Mouse (Mus musculus) left cerebral cortex, postnatal 4 days (tissue): ENCODE results near the gene Gpn1. TPM values are rescaled to one million over a fixed set of nuclear protein-coding genes. Genes with fewer than 3 reads are reported as not detected.
"Not testable (repeated sequence)": the region's sequence is repeated elsewhere in the genome, so short reads cannot be mapped to it uniquely, and the experiment has no call there.

Experiments
- DNase-seq: peaks from one replicate; pipeline ENCODE4 v3.0.0-alpha.2; 2022
- intact Hi-C: fragments of 180-260 bp; cut with DNase I; formaldehyde crosslinking; loops from one replicate; pipeline ENCODE4 v1.15.1; 2025
- total RNA-seq, 2 experiments: library from RNA; stranded (reverse); gene quantifications; 2 replicates each; pipeline ENCODE4 v1.2.3; 2021

Gene Gpn1
- total RNA-seq: 10 to 100 TPM; 42.2 to 44.3 TPM

GRCm38 (mm10) chr5:31494513-31495297 lies at the start of gene Gpn1:
Gene Gpn1 (plus strand): TSS chr5:31494741.
- DNase-seq: peak; percentile 90
- intact Hi-C loops: no loop called here

- DNase-seq: no peak
- intact Hi-C loops: loop anchor here (5.0 kb wide), 1 partner anchor 154 kb away; the partner anchor contains the start of genes Fndc4 and Gckr
Measured at GRCm38 (mm10) chr5:31451336-31451735, 43.2 kb upstream of the Gpn1 start.

- intact Hi-C loops: loop anchor here (5.0 kb wide), 1 partner anchor 155 kb away; the partner anchor contains the start of genes Fndc4 and Gckr
- peak; percentile 96 for DNase-seq
Measured at GRCm38 (mm10) chr5:31451878-31452561, 42.5 kb upstream of the Gpn1 start, which contains the start of gene Zfp512. Gene Zfp512 (plus strand): TSS chr5:31452431.

- no peak for DNase-seq
- intact Hi-C loops: loop anchor here (5.0 kb wide), 1 partner anchor 155 kb away; the partner anchor contains the start of genes Fndc4 and Gckr
Measured at GRCm38 (mm10) chr5:31452562-31452878, 42.0 kb upstream of the Gpn1 start.

GRCm38 (mm10) chr5:31452886-31453410 lies 41.6 kb upstream of the Gpn1 start:
- intact Hi-C loops: loop anchor here (5.0 kb wide), 1 partner anchor 156 kb away; the partner anchor contains the start of genes Fndc4 and Gckr

GRCm38 (mm10) chr5:31467798-31468197 lies 26.7 kb upstream of the Gpn1 start:
- intact Hi-C loops: no loop called here
- no peak for DNase-seq

More at GRCm38 (mm10) chr5:31452886-31453410, 41.6 kb upstream of the Gpn1 start:
- DNase-seq: no peak

- intact Hi-C loops: loop anchor here (10.0 kb wide), 1 partner anchor 195 kb away; no protein-coding TSS in a partner anchor
- no peak for DNase-seq
Measured at GRCm38 (mm10) chr5:31469711-31470110, 24.8 kb upstream of the Gpn1 start.

DNA sequence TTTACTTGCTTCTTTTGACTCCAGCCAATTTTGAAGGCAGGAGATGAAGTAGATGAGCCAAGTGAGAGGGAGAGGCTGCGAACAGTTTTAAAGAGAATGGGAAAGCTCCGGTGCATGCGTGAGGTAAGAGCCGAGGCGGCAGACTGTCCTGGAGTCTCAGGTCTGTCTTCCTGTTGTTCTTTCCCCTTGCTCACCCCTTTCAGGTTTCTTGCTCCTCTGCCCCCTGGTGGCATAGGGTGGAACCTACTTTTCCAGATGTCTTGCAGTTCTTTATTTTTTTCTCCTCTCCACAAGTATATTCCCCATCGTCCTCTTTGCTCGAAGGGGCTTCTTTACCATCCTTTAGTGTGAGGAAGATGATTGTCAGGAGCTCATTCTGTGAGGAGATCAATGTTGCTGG lies 24.2 kb upstream of the Gpn1 start:
- intact Hi-C loops: loop anchor here (10.0 kb wide), 1 partner anchor 196 kb away; no protein-coding TSS in a partner anchor
- DNase-seq: peak; percentile 41

GRCm38 (mm10) chr5:31480536-31480935 lies 14.0 kb upstream of the Gpn1 start:
- intact Hi-C loops: no loop called here
- no peak for DNase-seq

- intact Hi-C loops: no loop called here
Measured at GRCm38 (mm10) chr5:31485440-31485839, 9.1 kb upstream of the Gpn1 start, which contains the start of gene 4930548H24Rik. Gene 4930548H24Rik (plus strand): TSS chr5:31485740.

DNA sequence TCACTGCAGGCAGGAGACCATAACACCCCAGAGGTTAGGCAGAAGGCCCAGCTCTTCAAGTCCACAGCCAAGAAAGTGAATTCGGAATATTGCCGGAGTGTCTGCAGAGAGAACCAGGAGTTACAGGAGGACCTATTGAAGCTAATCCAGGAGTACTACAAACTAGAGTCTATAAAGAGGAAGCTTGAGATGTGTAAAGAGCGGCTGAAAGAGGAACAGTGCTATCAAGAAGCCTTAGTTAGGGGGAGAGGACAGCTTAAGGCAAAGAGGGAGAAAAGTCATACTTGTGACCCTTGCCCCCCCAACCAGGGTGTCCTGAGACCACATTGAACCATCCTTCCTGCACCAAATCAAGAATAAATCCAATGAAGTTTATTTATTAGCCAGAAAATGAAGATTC lies 6.7 kb upstream of the Gpn1 start:
- intact Hi-C loops: no loop called here
- DNase-seq: no peak

More at GRCm38 (mm10) chr5:31485440-31485839, 9.1 kb upstream of the Gpn1 start, which contains the start of gene 4930548H24Rik:
- no peak for DNase-seq

DNA sequence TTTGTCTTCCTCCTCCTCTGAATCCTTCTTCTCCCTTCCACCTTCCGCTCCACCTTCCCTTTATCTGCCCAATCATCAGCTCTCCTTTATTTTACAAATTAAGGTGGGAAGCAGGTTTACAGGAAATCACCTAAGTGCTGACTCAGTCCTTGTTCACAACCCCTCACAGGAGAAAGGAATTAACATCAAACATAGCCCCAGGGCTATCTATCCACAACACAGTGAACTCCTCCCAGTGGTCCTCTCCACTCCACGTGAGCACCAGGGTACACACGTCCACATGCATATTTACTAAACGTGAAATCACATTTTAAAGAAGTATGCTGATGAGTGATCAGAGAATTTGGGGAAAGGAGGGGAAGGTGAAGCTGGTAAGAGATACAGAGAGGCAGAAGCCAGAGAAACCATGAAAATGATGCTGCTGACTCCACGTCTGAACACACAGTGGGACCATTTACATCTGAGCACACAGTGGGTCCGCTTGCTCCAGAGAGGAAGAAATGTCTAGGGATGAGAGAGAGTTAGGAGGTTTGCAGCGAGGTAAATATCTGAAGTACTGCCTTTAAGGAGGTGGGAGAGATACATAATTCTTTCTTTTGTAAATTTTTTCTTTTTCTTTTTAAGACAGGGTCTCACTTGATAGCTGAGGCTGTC lies 5.3 kb upstream of the Gpn1 start:
- intact Hi-C loops: no loop called here
- no peak for DNase-seq

DNA sequence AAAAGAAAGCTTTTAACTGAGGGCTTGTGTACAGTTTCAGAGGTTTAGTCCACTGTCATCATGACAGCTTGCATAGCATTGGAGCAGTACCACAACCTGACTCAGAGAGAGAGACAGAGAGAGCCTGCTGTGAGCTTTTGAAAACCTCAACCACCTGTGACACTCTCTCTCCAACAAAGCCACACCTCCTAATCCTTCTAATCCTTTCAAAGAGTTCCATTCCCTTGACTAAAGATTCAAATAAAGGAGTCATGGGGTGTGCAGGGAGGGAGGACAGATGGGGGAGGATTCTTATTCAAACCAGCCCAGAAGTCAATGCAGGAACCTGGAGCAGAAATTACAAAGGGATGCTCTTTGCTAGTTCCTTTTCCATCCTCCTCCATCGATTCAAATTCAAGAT lies 2.5 kb upstream of the Gpn1 start:
- no peak for DNase-seq
- intact Hi-C loops: no loop called here

- intact Hi-C loops: no loop called here
- no peak for DNase-seq
Measured at GRCm38 (mm10) chr5:31504843-31505242, 10.3 kb downstream of the Gpn1 start.

DNA sequence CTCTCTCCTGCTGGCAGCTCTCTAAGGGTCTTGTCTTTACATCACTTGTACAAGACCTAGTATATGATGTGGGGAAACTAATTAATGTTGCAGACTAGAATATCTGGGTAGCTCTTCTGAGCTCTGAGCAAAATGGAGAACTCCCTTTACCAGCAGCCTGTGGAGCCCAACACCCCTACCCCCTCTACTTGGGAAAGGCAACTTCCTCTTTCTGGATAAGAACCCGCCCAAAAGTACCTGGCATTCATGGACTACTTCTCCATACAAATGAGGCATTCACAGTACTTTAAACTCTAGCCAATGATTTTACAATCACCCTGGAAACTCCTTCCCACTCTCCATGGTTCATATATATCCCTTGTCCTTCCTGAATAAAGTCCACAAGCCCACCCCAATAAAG lies 17.9 kb downstream of the Gpn1 start:
- DNase-seq: no peak
- intact Hi-C loops: no loop called here

DNA sequence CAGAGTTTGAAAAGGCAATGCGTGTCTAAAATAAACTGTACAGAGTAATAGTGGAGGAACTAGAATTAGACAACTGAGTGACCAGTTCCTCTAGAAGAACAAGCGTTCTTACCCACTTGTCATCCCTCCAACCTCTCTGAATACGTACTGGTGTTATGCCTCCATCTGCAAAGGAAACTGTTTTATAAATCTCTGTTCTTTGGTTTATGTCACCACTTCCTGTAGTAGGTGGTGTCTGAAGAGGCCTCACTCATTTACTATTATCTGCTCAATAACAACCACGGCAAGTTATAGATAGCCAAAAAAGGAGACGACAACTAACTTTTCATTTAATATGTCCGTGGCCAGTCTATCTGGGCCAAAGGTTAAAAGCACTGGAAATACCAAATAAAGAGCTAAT lies 26.0 kb downstream of the Gpn1 start:
- intact Hi-C loops: no loop called here
- no peak for DNase-seq

- DNase-seq: peak; percentile 66
- intact Hi-C loops: no loop called here
Measured at GRCm38 (mm10) chr5:31526354-31527116, 32.0 kb downstream of the Gpn1 start, which contains the start of gene Slc4a1ap. Gene Slc4a1ap (plus strand): TSS chr5:31526995.

- intact Hi-C loops: no loop called here
- no peak for DNase-seq
Measured at GRCm38 (mm10) chr5:31527117-31527680, 32.7 kb downstream of the Gpn1 start.

- DNase-seq, intact Hi-C loops: not testable (repeated sequence)
Measured at GRCm38 (mm10) chr5:31527707-31528106, 33.2 kb downstream of the Gpn1 start, which contains the start of gene Supt7l. Gene Supt7l (minus strand): TSS chr5:31527807.
